Mouse (Mus musculus) gastrocnemius, adult 18-20 months (tissue): ENCODE measurements around the gene Zfp36l1. TPM values are rescaled to one million over a fixed set of nuclear protein-coding genes. Genes with fewer than 3 reads are reported as not detected.

ENCODE experiments used
- DNase-seq: peaks from one replicate; pipeline ENCODE4 v3.0.0; 2021; ENCODE audit warnings: low spot score
- total RNA-seq, 2 experiments: library from RNA; stranded (reverse); gene quantifications; 2 replicates each; pipeline ENCODE4 v1.2.3; 2021

The Zfp36l1 gene
- total RNA-seq, 2 experiments from 2014 or later = 20.1 to 34.4 TPM

GRCm38 (mm10) chr12:80070534-80071287 is 42.1 kb downstream of the Zfp36l1 start:
- DNase-seq = no peak

GRCm38 (mm10) chr12:80069040-80069439 is 43.8 kb downstream of the Zfp36l1 start:
- DNase-seq = no peak

- no peak for DNase-seq
Observed at GRCm38 (mm10) chr12:80068016-80068415, 44.8 kb downstream of the Zfp36l1 start.

DNA sequence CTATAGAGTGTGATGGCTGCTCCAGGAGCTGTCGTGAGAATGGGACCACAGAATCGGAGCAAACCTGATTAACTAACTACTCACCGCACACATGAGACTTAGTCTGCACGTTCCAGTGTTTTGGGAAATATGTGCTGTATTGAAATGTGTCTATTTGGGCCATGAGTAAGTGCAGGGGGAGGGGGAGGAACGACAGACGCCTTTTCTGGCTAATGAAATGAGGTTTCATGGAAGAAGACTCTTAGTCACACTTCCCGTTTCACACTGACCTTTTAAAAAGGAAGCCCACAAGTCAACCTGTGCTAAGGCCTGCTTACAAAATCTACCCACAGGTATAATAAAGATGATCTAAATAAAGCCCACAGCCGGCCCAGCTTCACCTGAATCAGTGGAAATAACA is 47.8 kb downstream of the Zfp36l1 start:
- DNase-seq = no peak

DNA sequence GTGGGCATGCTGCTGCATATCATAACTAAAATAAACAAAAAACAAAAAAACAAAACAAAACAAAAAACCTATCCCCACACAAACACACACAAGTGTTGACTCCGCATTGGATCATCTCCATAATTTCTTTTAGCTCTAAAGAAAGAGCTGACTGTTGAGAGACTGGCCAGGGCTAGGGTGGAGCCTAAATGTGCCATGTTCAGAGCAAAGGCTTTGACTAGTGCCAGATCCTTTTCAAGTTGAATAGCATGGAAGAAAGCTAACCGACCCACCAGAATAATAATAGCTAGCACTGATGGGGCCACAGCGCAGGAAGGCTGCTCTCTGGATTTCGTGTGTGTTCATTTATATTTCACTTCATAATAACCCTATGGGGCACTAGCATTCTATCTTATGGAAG is 48.5 kb downstream of the Zfp36l1 start:
- no peak for DNase-seq

DNA sequence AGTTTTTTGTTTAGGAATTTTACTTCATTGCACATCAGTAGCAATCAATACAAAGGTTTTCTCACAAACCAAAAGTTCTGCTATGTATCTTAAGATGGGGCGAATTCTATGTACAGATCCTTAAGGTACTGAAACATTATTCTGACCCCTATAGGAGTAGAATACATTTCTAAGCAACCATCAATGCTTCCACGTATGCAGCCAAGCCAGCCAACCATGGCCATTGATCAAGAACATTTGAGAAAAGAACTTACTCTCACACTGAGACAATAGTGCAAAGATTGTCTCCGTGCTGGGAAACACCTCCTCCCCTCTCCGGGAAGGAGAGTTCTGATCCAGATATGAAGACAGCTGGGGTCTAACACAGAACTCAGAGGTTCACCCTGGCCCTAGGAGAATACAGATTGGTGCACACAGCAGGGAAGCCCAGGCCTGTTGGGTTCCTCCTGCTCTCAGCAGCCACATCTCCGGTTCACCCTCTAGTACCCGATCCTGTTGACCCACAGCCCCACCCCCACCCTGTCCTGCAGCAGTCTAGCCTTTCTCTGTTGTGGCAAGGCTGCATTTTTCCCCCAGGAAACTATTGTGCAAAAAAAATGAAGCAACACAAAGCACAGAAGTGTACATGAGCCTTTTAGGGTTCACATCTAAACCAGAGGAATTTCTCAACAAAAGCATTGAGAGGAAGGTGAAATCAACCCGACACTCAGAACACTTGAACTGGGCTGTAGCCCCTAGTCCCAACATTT is 49.2 kb downstream of the Zfp36l1 start:
- no peak for DNase-seq

- peak; percentile 34 for DNase-seq
Observed at GRCm38 (mm10) chr12:80062410-80063401, 50.1 kb downstream of the Zfp36l1 start.

- no peak for DNase-seq
Observed at GRCm38 (mm10) chr12:80061810-80062209, 51.0 kb downstream of the Zfp36l1 start.

DNA sequence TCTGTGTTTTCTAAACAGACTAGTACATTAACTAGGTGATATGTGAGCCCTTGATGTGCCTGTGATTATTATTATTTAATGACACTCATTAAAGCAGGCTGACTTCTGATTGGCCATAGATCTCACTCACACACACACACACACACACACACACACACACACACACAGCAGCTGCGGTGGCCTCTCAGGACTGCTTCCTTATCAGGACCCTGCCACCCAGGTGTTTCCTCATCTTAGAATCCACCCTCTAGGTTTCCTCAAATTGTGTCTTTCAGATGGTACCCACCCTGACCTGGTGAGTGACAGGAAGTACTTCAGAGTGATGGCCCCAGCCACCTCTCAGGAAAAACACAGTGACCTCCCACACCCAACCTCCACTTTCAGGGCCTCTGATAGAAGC is 52.0 kb downstream of the Zfp36l1 start:
- DNase-seq = no peak

GRCm38 (mm10) chr12:80060338-80060737 is 52.5 kb downstream of the Zfp36l1 start:
- DNase-seq = no peak

DNA sequence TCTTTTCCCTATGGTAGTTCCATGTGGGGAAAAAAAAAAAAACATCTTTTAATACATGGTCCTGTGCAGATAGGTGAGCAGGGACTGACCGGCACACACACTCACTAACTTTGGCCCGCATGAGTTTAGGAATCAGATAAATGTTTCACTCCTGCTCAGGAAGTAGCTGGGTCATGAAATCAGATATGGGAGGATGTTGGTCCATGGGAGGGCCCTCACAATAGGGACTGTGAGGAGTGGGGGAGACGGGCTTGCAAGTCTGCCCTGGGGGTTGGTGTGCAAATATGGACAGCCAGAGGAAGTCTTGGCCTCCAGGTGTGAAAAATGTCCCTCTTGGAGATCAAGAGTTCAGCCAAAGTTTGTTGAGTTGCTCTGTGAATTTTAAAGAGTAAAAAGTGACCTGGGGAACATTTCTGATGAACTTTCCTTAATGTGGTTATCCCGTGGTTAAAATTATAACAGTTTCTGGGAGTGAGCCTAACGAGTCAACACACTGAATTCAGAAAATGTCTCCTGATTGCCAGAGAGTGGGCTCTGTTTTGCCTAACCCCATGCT is 53.0 kb downstream of the Zfp36l1 start:
- no peak for DNase-seq

Other genes with a start within 250 kb of the Zfp36l1 start
- gene Actn1, start 147.4 kb upstream of the Zfp36l1 start, total RNA-seq = 10 to 100 TPM in 1 of 2 experiments, 1 to 10 TPM in 1; 7.6 to 14.3 TPM